Mouse (Mus musculus) liver, adult (tissue): Measurements from ENCODE around the gene Gm4131.

Source experiments
- GATA4 ChIP-seq: IDR thresholded peaks from 2 replicates; pipeline ENCODE4 v1.6.1; 2014; ENCODE audit warnings: mild to moderate bottlenecking, low read length; ENCODE audit not compliant: insufficient replicate concordance

Gene Gm4131

DNA sequence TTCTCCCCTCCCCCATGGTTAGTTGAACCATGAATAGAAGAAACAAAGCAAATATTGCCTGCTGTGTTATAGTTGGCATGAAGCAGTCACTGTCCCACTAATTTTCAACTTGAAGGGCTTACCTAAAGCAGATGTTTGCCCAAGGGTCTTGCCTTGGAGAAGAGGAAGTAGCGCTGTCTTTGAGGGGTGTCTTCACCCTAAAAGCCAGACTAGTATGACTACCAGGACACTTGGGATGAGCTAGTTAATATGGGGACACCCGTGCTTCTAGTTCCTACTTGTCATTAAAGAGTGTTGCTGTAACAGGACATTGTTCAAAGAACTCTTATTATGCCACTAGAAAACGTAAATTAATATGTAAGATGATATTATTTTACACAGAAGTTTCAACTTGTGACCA lies 9.6 kb downstream of the Gm4131 start:
- TF ChIP-seq GATA4, result no peak

DNA sequence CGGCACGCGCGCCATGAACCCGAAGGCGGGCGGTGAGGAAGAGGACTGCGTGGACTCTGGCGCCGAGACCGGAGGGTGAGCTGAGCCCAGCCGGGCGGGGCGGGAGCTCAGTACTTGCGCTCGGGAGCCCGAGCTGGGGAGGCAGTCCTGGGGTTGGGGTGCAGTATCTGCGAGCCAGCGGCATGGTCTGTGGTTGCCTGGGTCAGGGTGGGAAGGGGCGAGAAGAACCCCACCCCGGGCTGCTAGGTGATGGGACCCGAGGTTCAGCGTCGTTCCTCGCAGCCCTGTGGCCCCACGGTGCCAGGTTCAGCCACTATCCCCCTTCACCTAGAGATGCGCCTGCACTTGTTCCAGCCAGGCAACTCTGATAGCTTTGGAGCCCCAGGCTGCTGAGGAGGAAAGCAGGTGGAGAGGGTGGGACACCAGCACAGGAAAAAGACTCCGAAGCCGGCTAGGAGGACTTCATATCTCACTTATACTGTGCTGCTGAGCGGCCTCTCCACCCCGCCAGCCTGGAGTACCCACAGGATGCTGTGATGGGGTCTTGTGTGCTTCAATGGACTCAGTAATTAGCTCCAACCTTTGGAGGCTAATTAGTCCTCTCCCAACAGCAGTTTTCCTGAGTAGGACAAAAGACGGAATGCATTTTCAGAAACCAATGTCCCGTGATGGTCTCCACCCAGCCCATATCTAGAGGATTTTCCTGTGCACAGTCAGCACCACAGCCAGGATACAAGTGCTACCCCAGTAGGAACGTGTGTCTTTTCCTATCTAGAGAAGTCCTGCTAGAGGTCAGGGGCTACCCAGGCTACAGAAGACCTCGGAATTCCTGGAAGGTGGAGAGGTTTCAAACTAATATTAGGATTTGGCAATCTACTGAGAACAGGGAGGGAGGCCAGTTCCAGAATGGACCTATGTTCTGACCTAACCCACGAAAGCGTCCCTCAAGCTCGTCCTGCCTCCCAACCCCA lies 10.6 kb downstream of the Gm4131 start:
- peak; percentile 98 for TF ChIP-seq GATA4

DNA sequence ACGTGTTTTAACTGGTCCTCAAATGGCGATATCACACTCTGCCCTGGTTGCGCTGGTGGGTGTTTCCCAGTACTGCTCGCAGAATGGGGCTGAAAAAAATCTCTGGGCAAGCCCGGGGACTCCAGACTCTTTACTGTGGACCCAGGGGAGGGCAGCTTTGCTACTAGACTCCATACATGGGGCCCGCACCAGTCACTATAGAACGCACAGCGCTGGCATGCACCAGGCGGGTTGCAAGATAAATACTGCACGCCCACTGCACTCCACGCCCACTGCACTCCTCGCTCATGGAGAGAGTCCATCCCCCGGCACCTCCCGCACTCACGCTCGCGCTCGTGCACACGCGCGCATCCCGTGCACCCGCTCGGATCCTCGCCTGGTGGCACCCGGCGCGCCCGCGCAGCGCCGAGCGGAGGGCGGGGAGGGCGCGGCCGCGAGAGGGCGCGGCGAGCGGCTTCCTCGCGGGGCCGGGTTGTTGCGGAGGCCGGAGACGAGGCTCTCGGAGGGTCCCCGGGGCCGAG lies 11.4 kb downstream of the Gm4131 start, which contains the start of gene Fam124a:
Gene Fam124a (plus strand): TSS at position 429 of the 521 bp plus-strand sequence.
- TF ChIP-seq GATA4, result peak; percentile 48; the same call in 1 of the 2 replicates

DNA sequence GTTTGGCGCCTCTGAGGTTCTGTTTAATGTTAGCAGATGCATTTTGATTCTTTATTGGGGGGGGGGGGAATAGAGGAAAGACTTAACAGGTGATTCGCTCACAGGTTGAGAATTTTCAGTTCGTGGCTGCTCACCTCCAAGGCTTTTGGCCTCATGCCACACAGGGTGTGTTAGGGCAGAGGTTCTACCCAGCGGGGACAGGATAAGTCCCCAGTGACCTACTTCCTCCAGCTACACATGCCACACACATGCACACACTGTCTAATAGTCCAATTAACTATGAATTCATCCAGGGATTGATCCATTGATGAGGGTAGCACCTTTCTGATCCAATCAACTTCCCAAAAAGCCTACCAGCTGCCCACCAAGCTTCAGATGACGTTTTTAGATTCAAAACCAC lies 12.9 kb downstream of the Gm4131 start:
- no peak for TF ChIP-seq GATA4

DNA sequence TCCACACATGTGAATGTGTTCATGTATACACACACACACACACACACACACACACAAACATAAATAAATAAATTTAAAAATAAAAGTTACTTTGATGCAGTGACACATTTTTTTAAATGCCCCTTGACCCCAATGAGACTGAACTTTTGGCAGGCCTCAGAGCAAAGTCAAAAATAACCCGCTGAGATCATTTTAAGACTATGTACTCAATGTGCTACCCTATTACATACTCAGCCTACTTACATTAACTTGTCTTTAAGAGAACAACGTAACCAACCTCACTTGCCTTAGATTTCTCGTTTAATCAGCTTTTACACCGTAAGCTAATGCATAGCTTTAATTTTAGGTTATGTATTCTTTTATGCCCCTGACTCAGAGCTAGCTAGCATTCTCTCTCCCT lies 13.9 kb downstream of the Gm4131 start:
- no peak for TF ChIP-seq GATA4

DNA sequence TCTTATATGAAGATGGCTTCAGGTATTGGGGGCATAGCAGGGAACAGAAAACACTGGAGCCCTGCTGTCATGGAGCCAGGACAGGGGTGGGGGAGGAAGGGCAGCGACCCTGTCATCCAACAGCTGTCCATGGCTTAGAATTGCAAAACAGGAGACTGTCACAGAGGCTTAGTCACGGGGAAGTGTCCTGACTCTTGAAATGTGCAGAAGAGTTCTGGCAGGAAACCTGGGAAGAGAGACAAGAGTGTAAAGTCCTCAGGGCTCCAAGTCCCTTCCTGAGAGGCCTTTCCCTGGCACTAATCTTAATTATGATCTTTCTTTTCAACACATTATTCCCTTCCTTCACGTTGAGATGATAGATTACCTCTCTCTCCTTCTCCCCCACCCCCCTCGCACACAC lies 16.6 kb downstream of the Gm4131 start:
- TF ChIP-seq GATA4, result peak; percentile 14; the same call in 1 of the 2 replicates

DNA sequence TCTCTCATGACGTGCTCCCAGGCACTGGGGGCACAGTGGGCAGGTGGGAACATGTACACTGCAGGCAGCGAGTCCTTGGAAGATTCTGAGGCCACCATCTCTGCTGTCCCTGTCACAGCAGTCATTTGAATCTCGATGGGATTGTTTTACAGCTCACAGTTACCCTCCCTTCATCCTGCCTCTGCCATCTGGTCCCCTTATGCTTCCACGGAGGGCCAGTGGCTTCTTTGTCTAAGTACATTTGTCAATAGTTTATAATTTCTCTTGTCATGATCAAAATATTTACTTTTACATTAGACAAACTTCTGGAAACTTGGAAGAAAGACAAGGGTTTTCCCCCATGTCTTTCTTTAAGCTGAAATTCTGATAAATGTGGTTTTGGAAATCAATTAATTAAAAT lies 20.0 kb downstream of the Gm4131 start:
- TF ChIP-seq GATA4, result no peak

DNA sequence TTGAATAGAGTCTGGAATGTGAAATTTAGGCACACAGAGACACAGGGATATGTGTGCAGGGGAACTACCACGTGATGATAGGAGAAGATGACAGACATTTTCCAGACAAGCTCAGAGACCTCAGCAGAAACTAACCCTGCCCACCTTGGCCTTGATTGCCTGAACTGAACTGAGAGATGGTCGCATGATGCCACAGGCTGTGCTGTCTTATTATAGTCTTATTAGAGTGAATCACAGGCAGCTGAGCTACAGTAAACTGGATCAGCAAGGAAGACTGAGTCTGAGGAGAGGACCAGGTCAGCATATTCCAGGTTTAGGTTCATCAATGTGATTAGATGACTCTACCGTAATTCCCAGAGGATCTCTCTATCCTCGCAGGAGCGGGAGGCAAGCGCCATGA lies 20.4 kb downstream of the Gm4131 start:
- TF ChIP-seq GATA4, result no peak

DNA sequence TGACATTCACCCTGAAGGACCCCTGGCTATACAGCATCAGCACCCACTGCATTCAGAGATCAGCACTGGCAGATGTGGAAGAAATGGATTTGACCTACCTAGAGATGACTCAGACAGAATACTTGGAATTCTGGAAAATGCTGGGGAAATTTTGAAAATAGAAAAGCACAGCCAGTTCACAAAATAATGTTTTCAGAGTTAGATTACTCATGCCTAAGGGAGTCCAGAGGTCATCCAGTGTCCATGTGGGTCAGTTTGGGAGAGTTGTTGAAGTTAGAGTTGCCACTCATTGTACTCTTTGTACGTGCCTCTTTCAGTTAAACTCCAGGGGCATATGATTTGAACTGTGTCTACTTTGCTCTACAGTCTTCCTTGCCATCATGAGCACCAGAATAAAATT lies 25.0 kb downstream of the Gm4131 start:
- no peak for TF ChIP-seq GATA4

DNA sequence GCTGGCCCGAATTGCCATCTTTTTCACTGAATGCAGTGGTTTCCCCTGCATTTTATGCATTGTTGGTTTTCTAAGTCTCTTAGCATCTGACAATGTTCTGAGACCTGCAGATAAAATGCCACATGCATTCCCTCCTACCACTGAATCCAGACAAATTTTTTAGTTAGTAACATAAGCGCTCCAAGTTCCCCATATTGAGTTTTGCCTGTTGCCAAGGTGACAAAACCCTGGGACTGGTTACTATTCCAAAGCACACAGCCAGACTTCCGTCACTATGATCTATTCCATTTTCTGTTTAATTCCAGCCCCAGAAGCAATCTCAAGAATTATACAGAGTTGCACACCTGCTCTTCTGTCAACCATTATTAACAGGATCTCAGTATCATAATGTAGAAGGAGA lies 26.9 kb downstream of the Gm4131 start:
- TF ChIP-seq GATA4, result no peak

DNA sequence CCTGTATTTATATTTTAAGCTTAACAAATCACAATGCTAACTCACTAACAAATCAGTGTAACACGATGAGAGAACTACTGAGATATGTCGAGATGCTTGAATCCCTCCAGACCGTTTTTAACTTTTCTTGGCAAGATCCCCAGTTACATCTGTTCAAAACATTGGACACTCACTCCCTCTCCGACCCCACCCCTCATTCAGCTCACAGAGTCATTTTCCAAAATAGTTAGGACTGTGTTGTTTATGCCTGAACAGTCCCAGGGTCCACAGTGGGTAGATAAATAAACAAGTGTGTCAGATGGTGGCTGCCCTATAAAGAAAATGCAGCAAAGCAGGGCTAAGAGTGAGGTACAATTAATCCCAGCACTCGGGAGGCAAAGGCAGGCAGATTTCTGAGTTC lies 29.7 kb downstream of the Gm4131 start:
- no peak for TF ChIP-seq GATA4

DNA sequence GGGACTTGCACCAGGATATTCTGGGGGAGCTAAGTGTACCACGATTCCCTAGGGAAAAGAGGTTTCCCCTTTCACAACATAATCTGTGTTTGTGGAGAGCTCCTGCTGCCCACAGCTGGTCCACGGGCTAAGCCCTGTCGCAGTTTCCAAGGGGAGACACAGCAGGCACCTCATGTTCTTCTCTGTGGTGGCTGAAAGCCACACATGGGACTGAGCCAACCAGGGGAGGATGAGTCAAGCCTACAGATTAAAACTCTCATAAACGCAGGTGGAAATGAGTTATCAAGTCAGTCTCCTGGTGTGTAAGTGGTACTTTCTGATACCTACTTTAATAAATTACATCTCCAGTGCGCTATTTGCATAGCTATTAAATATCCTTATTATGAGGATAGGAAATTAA lies 30.6 kb downstream of the Gm4131 start:
- no peak for TF ChIP-seq GATA4

DNA sequence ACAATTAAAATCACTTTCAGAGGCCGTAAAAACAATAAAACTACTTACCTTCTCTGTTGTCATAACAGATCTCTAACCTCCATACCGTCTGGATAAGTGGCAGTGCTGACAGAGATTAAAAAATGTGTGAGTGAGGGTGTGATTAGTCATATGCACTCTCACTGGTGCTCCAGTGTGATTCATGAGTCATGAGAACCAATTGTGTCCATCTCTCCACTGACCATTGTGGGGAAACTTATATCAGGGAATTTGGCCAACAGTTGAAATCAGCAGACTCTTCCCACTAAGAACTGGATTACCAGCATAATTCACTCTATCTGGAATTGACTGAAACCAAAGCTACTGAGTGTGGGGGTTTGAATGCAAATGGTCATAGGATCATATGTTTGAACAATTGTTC lies 35.8 kb downstream of the Gm4131 start:
- TF ChIP-seq GATA4, result no peak

DNA sequence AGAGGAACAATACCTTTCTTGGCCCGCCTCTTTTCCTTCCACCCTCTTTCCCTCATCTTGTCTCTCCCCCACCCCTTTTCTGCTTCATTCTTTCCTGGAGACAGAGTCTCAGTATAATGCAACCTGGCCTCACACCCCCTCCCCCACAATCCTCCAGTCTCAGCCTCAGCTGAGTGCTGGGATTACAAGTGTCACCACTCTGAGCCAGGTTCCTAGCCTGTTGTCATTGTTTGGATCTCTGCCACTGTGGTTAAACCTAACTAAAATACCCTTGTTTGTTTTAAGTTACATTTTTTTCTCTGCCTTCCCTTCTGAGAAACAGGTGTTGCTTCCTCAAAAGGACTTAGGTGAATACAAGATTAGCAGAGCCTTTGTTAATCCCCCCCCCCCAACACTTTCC lies 53.9 kb downstream of the Gm4131 start:
- no peak for TF ChIP-seq GATA4

DNA sequence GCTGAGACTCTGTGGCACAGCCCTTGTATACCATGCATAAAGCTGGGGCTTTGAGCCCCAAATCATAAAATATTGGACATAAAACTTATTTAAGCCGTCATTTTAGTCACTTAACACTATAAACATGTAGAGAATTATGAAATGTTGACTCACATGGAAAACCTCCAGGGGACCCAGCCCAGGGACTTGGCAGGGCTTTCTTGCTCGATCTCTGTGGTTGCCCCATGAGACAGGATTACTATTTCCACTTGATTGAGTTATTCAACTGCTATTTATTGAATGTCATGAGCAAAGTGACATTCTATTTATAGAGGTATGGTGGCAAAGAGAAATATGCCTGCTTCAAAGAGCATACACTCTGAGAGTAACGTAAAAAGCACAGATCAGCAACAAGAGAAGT lies 57.4 kb downstream of the Gm4131 start:
- TF ChIP-seq GATA4, result no peak

DNA sequence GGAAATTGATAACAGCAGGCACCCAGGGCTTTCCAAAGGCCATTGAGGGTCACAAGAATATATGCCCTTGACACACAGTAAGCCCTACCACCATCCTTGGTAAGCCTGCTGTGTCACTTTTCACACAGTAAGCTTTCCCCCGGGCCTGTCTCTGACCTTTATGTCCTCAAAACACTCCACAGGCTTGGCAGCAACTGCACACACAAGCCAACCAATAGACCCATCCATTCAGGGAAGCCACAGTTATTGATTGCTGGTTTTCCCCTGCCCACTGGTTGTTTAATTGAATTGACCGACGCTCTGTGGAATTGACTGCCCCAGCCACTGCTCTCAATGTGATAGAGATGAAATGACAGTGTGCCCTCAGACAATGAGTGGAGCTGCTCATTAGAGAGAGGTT lies 60.5 kb downstream of the Gm4131 start:
- no peak for TF ChIP-seq GATA4
